Comparison of ENCODE assay signal across 8 mouse cellular contexts in the genomic region with DNA sequence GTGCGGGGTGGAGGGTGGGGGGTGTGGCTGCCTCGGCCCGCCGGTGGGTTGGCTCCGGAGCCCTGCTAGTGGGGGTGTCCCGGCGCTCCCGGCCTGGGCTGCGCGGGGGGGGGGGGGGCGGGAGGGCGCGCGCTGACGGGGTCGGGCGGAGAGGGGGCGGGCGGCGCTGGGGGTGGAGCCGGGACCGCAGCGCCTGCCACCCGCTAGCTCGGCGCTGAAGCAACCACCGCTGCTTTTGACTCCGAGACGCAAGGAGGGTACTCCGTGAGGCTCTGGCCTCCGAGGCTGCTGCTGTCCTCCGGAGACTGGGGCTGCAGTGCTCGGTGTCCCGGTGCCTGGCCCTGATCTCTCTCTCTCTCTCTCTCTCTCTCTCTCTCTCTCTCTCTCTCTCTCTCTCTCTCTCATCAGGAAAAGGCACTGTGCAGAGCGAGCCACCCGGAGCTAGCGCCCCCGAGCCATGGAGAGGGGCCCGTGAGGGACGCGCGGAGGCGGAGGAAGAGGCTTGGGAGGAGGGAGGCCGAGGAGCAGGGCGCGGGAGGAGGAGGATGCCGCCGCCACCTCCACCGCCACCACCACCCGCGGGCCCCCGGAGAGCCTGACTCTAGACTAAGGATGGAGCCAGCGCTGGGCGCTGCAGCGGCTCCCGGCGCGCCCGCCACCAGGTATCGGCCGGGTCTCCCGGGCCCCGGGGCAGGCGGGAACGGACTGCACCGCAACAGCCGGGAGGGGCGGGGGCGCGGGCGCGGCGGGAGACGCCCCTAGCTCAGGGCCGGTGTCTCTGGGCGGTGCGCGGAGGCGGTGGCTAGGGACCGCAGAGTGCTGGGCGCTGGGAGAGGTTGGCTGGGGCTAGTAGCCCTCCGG. TPM values are rescaled to one million over a fixed set of nuclear protein-coding genes. Genes with fewer than 3 reads are reported as not detected.
DNase-seq lines count a peak whose midpoint lies in the region; ATAC-seq and TF ChIP-seq lines count a peak whose summit lies in the region.

Chst1 (plus strand) TSS at position 221 of the 861 bp plus-strand sequence.

- DNase-seq in gastrocnemius, adult 2 months: peak; percentile 62
- DNase-seq in gastrocnemius, postnatal 36 days: no peak
- peak; percentile 64 for DNase-seq in adrenal gland, postnatal 14 days
- peak; percentile 52 for DNase-seq in hindbrain, embryonic 14.5 days (ENCODE audit: low spot score)
- peak; percentile 61 for DNase-seq in midbrain, postnatal 0 days (ENCODE audit: low spot score)
- peak; percentile 54 for DNase-seq in thymus, postnatal 4 days

- H3K9me3 ChIP-seq in forebrain, embryonic 12.5 days: no peaks in the 10 kb centered on the region
- no peaks in the 10 kb centered on the region for H3K9me3 ChIP-seq in hindbrain, embryonic 14.5 days (ENCODE audit: control insufficient read depth, low read length)
- no peaks in the 10 kb centered on the region for H3K9me3 ChIP-seq in limb, embryonic 12.5 days
- H3K9me3 ChIP-seq in midbrain, postnatal 0 days (ENCODE audit: low read length): no peaks in the 10 kb centered on the region

- H3K27me3 ChIP-seq in forebrain, embryonic 12.5 days: peaks cover 35% of the 10 kb centered on the region
- peaks cover 9% of the 10 kb centered on the region for H3K27me3 ChIP-seq in hindbrain, embryonic 14.5 days (ENCODE audit: control insufficient read depth, insufficient read depth, low read length)
- H3K27me3 ChIP-seq in limb, embryonic 12.5 days: peaks cover 60% of the 10 kb centered on the region
- H3K27me3 ChIP-seq in midbrain, postnatal 0 days (ENCODE audit: insufficient read depth, low read length): no peaks in the 10 kb centered on the region

- ATAC-seq in forebrain, embryonic 12.5 days (ENCODE audit: low FRiP score): peak; percentile 79
- ATAC-seq in hindbrain, embryonic 14.5 days (ENCODE audit: low FRiP score): peak; percentile 59
- peak; percentile 61 for ATAC-seq in limb, embryonic 12.5 days (ENCODE audit: insufficient number of reproducible peaks, insufficient read depth, low FRiP score, low TSS enrichment, low read depth)
- ATAC-seq in midbrain, postnatal 0 days (ENCODE audit: low FRiP score): peak; percentile 62

- H3K36me3 ChIP-seq in forebrain, embryonic 12.5 days (replicated peaks): no peaks in the 10 kb centered on the region
- H3K36me3 ChIP-seq in hindbrain, embryonic 14.5 days (replicated peaks; ENCODE audit: control insufficient read depth, insufficient read depth): no peaks in the 10 kb centered on the region
- H3K36me3 ChIP-seq in limb, embryonic 12.5 days: no peaks in the 10 kb centered on the region
- H3K36me3 ChIP-seq in midbrain, postnatal 0 days (ENCODE audit: insufficient read depth, low read length): no peaks in the 10 kb centered on the region

- H3K27ac ChIP-seq in gastrocnemius, adult 2 months: peak within 1 kb of the TSS; percentile 66
- H3K27ac ChIP-seq in forebrain, embryonic 12.5 days: peak within 1 kb of the TSS; percentile 74
- peak within 1 kb of the TSS; percentile 77 for H3K27ac ChIP-seq in hindbrain, embryonic 14.5 days
- peak within 1 kb of the TSS; percentile 45; the same call in 1 of the 2 replicates for H3K27ac ChIP-seq in limb, embryonic 12.5 days
- H3K27ac ChIP-seq in midbrain, postnatal 0 days (ENCODE audit: low read depth, low read length): peak within 1 kb of the TSS; percentile 85

- peak within 1 kb of the TSS; percentile 98 for H3K4me2 ChIP-seq in forebrain, embryonic 12.5 days
- H3K4me2 ChIP-seq in hindbrain, embryonic 14.5 days (replicated peaks): peak within 1 kb of the TSS; percentile 89
- H3K4me2 ChIP-seq in limb, embryonic 12.5 days: peak within 1 kb of the TSS; percentile 99
- H3K4me2 ChIP-seq in midbrain, postnatal 0 days (ENCODE audit: low read depth, low read length, poor library complexity, severe bottlenecking): peak within 1 kb of the TSS; percentile 74

- H3K9ac ChIP-seq in forebrain, embryonic 12.5 days: peak within 1 kb of the TSS; percentile 86
- H3K9ac ChIP-seq in hindbrain, embryonic 14.5 days: peak within 1 kb of the TSS; percentile 81
- H3K9ac ChIP-seq in limb, embryonic 12.5 days (replicated peaks): peak within 1 kb of the TSS; percentile 84
- peak within 1 kb of the TSS; percentile 98 for H3K9ac ChIP-seq in midbrain, postnatal 0 days (replicated peaks; ENCODE audit: low read length, poor library complexity, severe bottlenecking)

- H3K4me3 ChIP-seq in gastrocnemius, adult 2 months: peak within 1 kb of the TSS; percentile 78
- H3K4me3 ChIP-seq in forebrain, embryonic 12.5 days (replicated peaks): peak within 1 kb of the TSS; percentile 80
- peak within 1 kb of the TSS; percentile 79 for H3K4me3 ChIP-seq in hindbrain, embryonic 14.5 days (replicated peaks; ENCODE audit: low read length)
- peak within 1 kb of the TSS; percentile 80 for H3K4me3 ChIP-seq in limb, embryonic 12.5 days (replicated peaks)
- peak within 1 kb of the TSS; percentile 92 for H3K4me3 ChIP-seq in midbrain, postnatal 0 days (ENCODE audit: low read depth, low read length)

- intact Hi-C loops in gastrocnemius, adult 2 months (cut with DNase I): no loop called here
- intact Hi-C loops in gastrocnemius, postnatal 36 days (cut with DNase I): no loop called here

- peaks cover 52% of the 10 kb centered on the region for H3K4me1 ChIP-seq in forebrain, embryonic 12.5 days
- peaks cover 46% of the 10 kb centered on the region for H3K4me1 ChIP-seq in hindbrain, embryonic 14.5 days (replicated peaks; ENCODE audit: control insufficient read depth, insufficient read depth, low read length)
- peaks cover 23% of the 10 kb centered on the region for H3K4me1 ChIP-seq in limb, embryonic 12.5 days (replicated peaks)
- H3K4me1 ChIP-seq in midbrain, postnatal 0 days (ENCODE audit: insufficient read depth, low read length): peaks cover 15% of the 10 kb centered on the region

- WGBS in forebrain, embryonic 12.5 days: 1% methylated on average over 45 of the region's 82 CpGs
- under 1% methylated on average over 46 of the region's 82 CpGs for WGBS in hindbrain, embryonic 14.5 days
- under 1% methylated on average over 48 of the region's 82 CpGs for WGBS in limb, embryonic 12.5 days
- under 1% methylated on average over 46 of the region's 82 CpGs for WGBS in midbrain, postnatal 0 days

- TF ChIP-seq CTCF in gastrocnemius, adult 2 months (IDR thresholded peaks at IDR 0.05): no peak
- TF ChIP-seq CTCF in midbrain, postnatal 0 days (IDR thresholded peaks at IDR 0.05): no peak

RNA-seq across cellular contexts. Expression of gene Chst1, which starts in this region (rescaled TPM):
- 1 to 10 TPM in 1 of 2 experiments, under 1 TPM in 1; 0.71 to 1.8 TPM for total RNA-seq in gastrocnemius, adult 2 months (2021)
- total RNA-seq in gastrocnemius, postnatal 36 days (2021): 1 to 10 TPM; 1.2 to 1.4 TPM
- total RNA-seq in adrenal gland, postnatal 14 days (2021): 9.6 and 13.7 TPM in 2 replicates
- 11.8 and 12.1 TPM in 2 replicates for polyA plus RNA-seq in forebrain, embryonic 12.5 days (2016; fragmentation: Nextera tagmentation; extraction: Ambion mirVana)
- polyA plus RNA-seq in hindbrain, embryonic 14.5 days (2014; fragmentation: Nextera tagmentation; extraction: Ambion mirVana): 20.0 and 26.1 TPM in 2 replicates
- 5.8 TPM in 2 replicates for polyA plus RNA-seq in limb, embryonic 12.5 days (2016; fragmentation: Nextera tagmentation; extraction: Ambion mirVana)
- total RNA-seq in midbrain, postnatal 0 days (2014; rRNA removed): 64.4 and 73.8 TPM in 2 replicates
- 39.5 and 43.0 TPM in 2 replicates for polyA plus RNA-seq in midbrain, postnatal 0 days (2015; fragmentation: Nextera tagmentation; extraction: Ambion mirVana)

Comparison
In these comparisons a context has a peak if more than half of its experiments do, and no peak if none do; other contexts are left out.
1. DNase-seq: peak in gastrocnemius, adult 2 months (single experiment), adrenal gland, postnatal 14 days (single experiment), hindbrain, embryonic 14.5 days (single experiment), midbrain, postnatal 0 days (single experiment) and thymus, postnatal 4 days (single experiment); none in gastrocnemius, postnatal 36 days (0 of 2).
2. Peak in every context shown above with its lines, with median percentiles within 50 percentile points of each other: H3K27ac ChIP-seq, H3K4me3 ChIP-seq, ATAC-seq, H3K4me2 ChIP-seq and H3K9ac ChIP-seq.